ENCODE assay signal across 9 mouse cellular contexts in genomic region chr2:52371066-52371465, GRCm38 (mm10). TPM values are rescaled to one million over a fixed set of nuclear protein-coding genes. Genes with fewer than 3 reads are reported as not detected.
DNase-seq lines count a peak whose midpoint lies in the region; ATAC-seq and TF ChIP-seq lines count a peak whose summit lies in the region.
"Had no signal": no experiment of that assay in that cellular context is flagged by ENCODE, and none has a peak within 500 bp of the region (broad histone marks: within the 10 kb centered on the region; RNA-seq: fewer than 3 reads in every experiment).

No protein-coding gene starts in this region.

- 0 out of 2 replicates have a peak, but pooled peaks cover 2% of the 10 kb centered on the region for H3K4me1 ChIP-seq in forebrain, embryonic 10.5 days
- H3K4me1 ChIP-seq in forebrain, embryonic 15.5 days, result 0 out of 2 replicates have a peak, but pooled peaks cover 3% of the 10 kb centered on the region
- peaks cover 8% of the 10 kb centered on the region; the same call in 1 of the 2 replicates for H3K4me1 ChIP-seq in lung, postnatal 0 days (ENCODE audit: insufficient read depth, low read depth, low read length)
- H3K4me1 ChIP-seq in midbrain, embryonic 16.5 days (ENCODE audit: control insufficient read depth, insufficient read depth, low read length), result no peaks in the 10 kb centered on the region

- intact Hi-C loops in gastrocnemius, postnatal 14 days (cut with DNase I; ENCODE audit: low total_unique reads), result no loop called here

- H3K9ac ChIP-seq in forebrain, embryonic 15.5 days (replicated peaks), result no peak overlapping the region
- H3K9ac ChIP-seq in lung, postnatal 0 days (replicated peaks; ENCODE audit: low read depth), result no peak overlapping the region
- no peak overlapping the region for H3K9ac ChIP-seq in midbrain, embryonic 16.5 days (ENCODE audit: low read depth, low read length)

- H3K4me2 ChIP-seq in forebrain, embryonic 15.5 days (replicated peaks), result no peak overlapping the region
- H3K4me2 ChIP-seq in lung, postnatal 0 days (replicated peaks; ENCODE audit: low read depth, low read length), result no peak overlapping the region
- no peak overlapping the region for H3K4me2 ChIP-seq in midbrain, embryonic 16.5 days (ENCODE audit: low read length)

- no peaks in the 10 kb centered on the region for H3K9me3 ChIP-seq in forebrain, embryonic 10.5 days
- H3K9me3 ChIP-seq in forebrain, embryonic 15.5 days, result no peaks in the 10 kb centered on the region
- no peaks in the 10 kb centered on the region for H3K9me3 ChIP-seq in lung, postnatal 0 days (ENCODE audit: low read length)
- no peaks in the 10 kb centered on the region for H3K9me3 ChIP-seq in midbrain, embryonic 16.5 days (replicated peaks; ENCODE audit: control insufficient read depth, low read length, poor library complexity, severe bottlenecking)

- ATAC-seq in forebrain, embryonic 15.5 days (replicated peaks), result no peak
- no peak for ATAC-seq in lung, postnatal 0 days
- no peak for ATAC-seq in midbrain, embryonic 16.5 days

- TF ChIP-seq EP300 in lung, postnatal 0 days (IDR thresholded peaks at IDR 0.05), result no peak

- WGBS in forebrain, embryonic 10.5 days, result 75% methylated on average over 2 of the region's 2 CpGs
- 67% methylated on average over 2 of the region's 2 CpGs for WGBS in forebrain, embryonic 15.5 days
- WGBS in lung, postnatal 0 days, result 10% methylated on average over 2 of the region's 2 CpGs
- WGBS in midbrain, embryonic 16.5 days, result 57% methylated on average over 2 of the region's 2 CpGs

- no peaks in the 10 kb centered on the region for H3K36me3 ChIP-seq in forebrain, embryonic 10.5 days (replicated peaks)
- no peaks in the 10 kb centered on the region for H3K36me3 ChIP-seq in forebrain, embryonic 15.5 days
- no peaks in the 10 kb centered on the region for H3K36me3 ChIP-seq in lung, postnatal 0 days (ENCODE audit: insufficient read depth, low read length)
- no peaks in the 10 kb centered on the region for H3K36me3 ChIP-seq in midbrain, embryonic 16.5 days (ENCODE audit: control insufficient read depth, insufficient read depth, low read length)

- peak; percentile 7 for DNase-seq in forebrain, embryonic 10.5 days (ENCODE audit: extremely low spot score, low spot score)
- peak; percentile 87 for DNase-seq in adrenal gland, adult 8-10 months
- peak; percentile 59 for DNase-seq in gastrocnemius, postnatal 14 days
- DNase-seq in lung, postnatal 0 days (ENCODE audit: low spot score), result peak; percentile 54
- DNase-seq in left cerebral cortex, adult 18-20 months (ENCODE audit: low spot score in 2 of 2), result no peak
- DNase-seq in left cerebral cortex, adult 11 months (ENCODE audit: low spot score), result no peak

- no peak overlapping the region for H3K4me3 ChIP-seq in forebrain, embryonic 10.5 days
- no peak overlapping the region for H3K4me3 ChIP-seq in forebrain, embryonic 15.5 days
- no peak overlapping the region for H3K4me3 ChIP-seq in lung, postnatal 0 days (ENCODE audit: low read depth, low read length)
- H3K4me3 ChIP-seq in midbrain, embryonic 16.5 days (ENCODE audit: low read depth, low read length), result no peak overlapping the region

- no peak for TF ChIP-seq CTCF in lung, postnatal 0 days (IDR thresholded peaks at IDR 0.05)

- H3K27ac ChIP-seq in forebrain, embryonic 10.5 days, result no peak overlapping the region
- no peak overlapping the region for H3K27ac ChIP-seq in forebrain, embryonic 15.5 days (replicated peaks)
- no peak overlapping the region for H3K27ac ChIP-seq in lung, postnatal 0 days (ENCODE audit: low read length)
- no peak overlapping the region for H3K27ac ChIP-seq in midbrain, embryonic 16.5 days (ENCODE audit: low read length)
- H3K27ac ChIP-seq: macrophage had no signal

- H3K27me3 ChIP-seq in forebrain, embryonic 10.5 days (ENCODE audit: poor library complexity, severe bottlenecking), result no peaks in the 10 kb centered on the region
- H3K27me3 ChIP-seq in forebrain, embryonic 15.5 days, result no peaks in the 10 kb centered on the region
- H3K27me3 ChIP-seq in lung, postnatal 0 days (replicated peaks; ENCODE audit: insufficient read depth, low read length), result no peaks in the 10 kb centered on the region
- no peaks in the 10 kb centered on the region for H3K27me3 ChIP-seq in midbrain, embryonic 16.5 days (ENCODE audit: control insufficient read depth, insufficient read depth, low read depth, low read length)

RNA-seq across cellular contexts. Expression of gene Neb, which starts 7.2 kb away (rescaled TPM):
- 0.12 and 0.31 TPM in 2 replicates for polyA plus RNA-seq in forebrain, embryonic 10.5 days (2016; fragmentation: Nextera tagmentation; extraction: Ambion mirVana)
- 9.8 and 10.3 TPM in 2 replicates for polyA plus RNA-seq in forebrain, embryonic 15.5 days (2015; fragmentation: Nextera tagmentation; extraction: Ambion mirVana)
- 10 to 100 TPM in 1 of 4 experiments, 1 to 10 TPM in 1, under 1 TPM in 2; 0.32 to 10.3 (median 2.4) TPM for total RNA-seq in adrenal gland, adult 8-10 months (2022)
- total RNA-seq in gastrocnemius, postnatal 14 days (2021), result 1,000 to 10,000 TPM; 4,410 to 4,654 TPM
- polyA plus RNA-seq in lung, postnatal 0 days (2015; fragmentation: Nextera tagmentation; extraction: Ambion mirVana), result 1.8 and 2.3 TPM in 2 replicates
- 0.41 and 0.57 TPM in 2 replicates for polyA plus RNA-seq in midbrain, embryonic 16.5 days (2015; fragmentation: Nextera tagmentation; extraction: Ambion mirVana)
- total RNA-seq in left cerebral cortex, adult 18-20 months (2021), result under 1 TPM; 0.79 to 0.98 TPM

RNA-seq across cellular contexts. Expression of gene Arl5a, which starts 53.6 kb away (rescaled TPM):
- polyA plus RNA-seq in forebrain, embryonic 10.5 days (2016; fragmentation: Nextera tagmentation; extraction: Ambion mirVana), result 50.6 and 51.3 TPM in 2 replicates
- polyA plus RNA-seq in forebrain, embryonic 15.5 days (2015; fragmentation: Nextera tagmentation; extraction: Ambion mirVana), result 49.3 and 50.4 TPM in 2 replicates
- 10 to 100 TPM; 39.8 to 62.9 (median 49.8) TPM for total RNA-seq in adrenal gland, adult 8-10 months (2022)
- 10 to 100 TPM; 27.3 to 33.2 TPM for total RNA-seq in gastrocnemius, postnatal 14 days (2021)
- polyA plus RNA-seq in lung, postnatal 0 days (2015; fragmentation: Nextera tagmentation; extraction: Ambion mirVana), result 22.0 and 23.4 TPM in 2 replicates
- polyA plus RNA-seq in midbrain, embryonic 16.5 days (2015; fragmentation: Nextera tagmentation; extraction: Ambion mirVana), result 38.5 and 38.7 TPM in 2 replicates
- 10 to 100 TPM; 62.6 to 69.2 TPM for total RNA-seq in left cerebral cortex, adult 18-20 months (2021)

Comparison
In these comparisons a context has a peak if more than half of its experiments do, and no peak if none do; other contexts are left out.
1. DNase-seq: peak in forebrain, embryonic 10.5 days (single experiment), adrenal gland, adult 8-10 months (single experiment), gastrocnemius, postnatal 14 days (single experiment) and lung, postnatal 0 days (single experiment); none in left cerebral cortex, adult 18-20 months (0 of 2) and left cerebral cortex, adult 11 months (single experiment).